Mouse (Mus musculus) kidney, adult 2 months (tissue): ENCODE data around the gene Lifr.

Experiments used
- CTCF ChIP-seq: fragments of 200-500 bp; conservative IDR thresholded peaks from 2 replicates; pipeline ENCODE4 v1.5.1; 2011; ENCODE audit warnings: low read depth, mild to moderate bottlenecking, control low read depth, low read length, moderate library complexity, mixed read lengths; ENCODE audit not compliant: insufficient read depth, insufficient read length
- POLR2A ChIP-seq: fragments of 200-500 bp; IDR thresholded peaks from one replicate; pipeline ENCODE4 v1.6.1; 2011; ENCODE audit warnings: low read depth, low read length, control low read depth

DNA sequence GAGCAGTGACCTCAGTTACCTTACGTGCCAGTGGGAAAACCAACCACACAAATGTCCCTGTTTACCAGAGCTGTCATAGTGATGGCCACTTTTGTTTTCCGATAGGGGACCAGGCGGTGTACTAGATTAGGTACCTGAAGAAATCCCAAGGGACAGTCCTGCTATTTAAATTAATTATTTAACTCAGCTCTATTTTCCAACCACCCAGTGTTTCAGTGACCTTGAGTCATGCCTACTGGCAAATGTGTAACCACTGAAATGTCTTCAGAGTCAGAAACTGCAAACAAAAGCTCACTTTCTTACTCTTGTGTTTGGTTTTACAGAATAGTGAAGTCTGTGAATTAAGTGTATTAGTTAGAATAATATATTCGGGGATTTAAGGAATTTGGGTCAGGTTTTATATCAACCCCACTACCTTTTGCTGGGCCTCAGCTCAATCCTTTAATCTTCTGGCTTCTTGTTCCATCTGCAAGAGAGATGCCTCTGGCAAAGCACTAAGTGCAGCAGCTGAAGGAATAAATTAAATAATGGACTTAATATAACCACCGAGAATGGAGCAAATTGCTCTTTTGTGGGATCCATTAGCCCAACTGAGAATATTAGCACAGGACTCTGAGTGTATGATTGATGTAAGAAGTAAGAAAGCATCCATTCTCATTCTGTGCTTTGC lies 33.5 kb downstream of the Lifr start:
- TF ChIP-seq CTCF (no peak), POLR2A (no peak)
